Mouse (Mus musculus): ENCODE results near the gene Taar8c. TPM values are rescaled to one million over a fixed set of nuclear protein-coding genes. Genes with fewer than 3 reads are reported as not detected.

Taar8c gene
- total and polyA plus RNA-seq, 3 experiments, result not detected

GRCm38 (mm10) chr10:24142735-24143134 lies 41.0 kb upstream of the Taar8c start:
- DNase-seq (ENCODE audit: low read depth, low spot score), result peak; percentile 65
- H3K4me3 ChIP-seq (ENCODE audit: control insufficient read depth in 1 of 2, insufficient read depth in 1 of 2, low read depth in 2 of 2, low read length in 2 of 2), result no peak overlapping the region
- TF ChIP-seq RCOR1 (IDR thresholded peaks at IDR 0.05; ENCODE audit: low read depth, low read length), result peak; percentile 57; the same call in 1 of the 2 replicates
- TF ChIP-seq TAL1 (IDR thresholded peaks at IDR 0.05; ENCODE audit: low read length), result no peak
- no peak for TF ChIP-seq GATA1 (IDR thresholded peaks at IDR 0.05; ENCODE audit: low read depth, low read length)
- TF ChIP-seq MYC (IDR thresholded peaks at IDR 0.05; ENCODE audit: low read depth, low read length), result 0 out of 2 replicates have a peak, but pooled peaks have one; percentile 25
- no peak for TF ChIP-seq USF1 (IDR thresholded peaks at IDR 0.05; ENCODE audit: low read depth, low read length)
- no peak for TF ChIP-seq ZNF384 (IDR thresholded peaks at IDR 0.05; ENCODE audit: low read depth, low read length)
- no peak overlapping the region for H3K27ac ChIP-seq (ENCODE audit: control insufficient read depth, low read depth, low read length)
- peaks cover 0 to 1% of the 10 kb centered on the region in 2 experiments for H3K27me3 ChIP-seq (ENCODE audit: control insufficient read depth in 1 of 2, insufficient read depth in 2 of 2, low read length in 2 of 2)
- peaks cover 0 to 3% of the 10 kb centered on the region in 2 experiments; a peak in 2 of 4 replicates for H3K36me3 ChIP-seq (ENCODE audit: control insufficient read depth in 1 of 2, insufficient read depth in 2 of 2, low read length in 2 of 2)
- no peaks in the 10 kb centered on the region for H3K79me2 ChIP-seq (ENCODE audit: control insufficient read depth, insufficient read depth, low read length, poor library complexity)
- no peaks in the 10 kb centered on the region for H3K9me3 ChIP-seq (replicated peaks; ENCODE audit: insufficient read depth, low read length)
- H3K4me1 ChIP-seq (ENCODE audit: control insufficient read depth in 1 of 2, insufficient read depth in 2 of 2, low read length in 2 of 2), result peaks cover 0 to 2% of the 10 kb centered on the region in 2 experiments; a peak in 2 of 4 replicates
- H3K9ac ChIP-seq (ENCODE audit: control insufficient read depth, low read depth, low read length, poor library complexity, severe bottlenecking), result no peak overlapping the region

GRCm38 (mm10) chr10:24138623-24139261 lies 37.0 kb upstream of the Taar8c start:
- no peak overlapping the region for H3K9ac ChIP-seq (ENCODE audit: control insufficient read depth, low read depth, low read length, poor library complexity, severe bottlenecking)
- peaks cover 0 to 14% of the 10 kb centered on the region in 2 experiments; a peak in 2 of 4 replicates for H3K36me3 ChIP-seq (ENCODE audit: control insufficient read depth in 1 of 2, insufficient read depth in 2 of 2, low read length in 2 of 2)
- no peak overlapping the region for H3K4me3 ChIP-seq (ENCODE audit: control insufficient read depth in 1 of 2, insufficient read depth in 1 of 2, low read depth in 2 of 2, low read length in 2 of 2)
- no peak for TF ChIP-seq USF1 (IDR thresholded peaks at IDR 0.05; ENCODE audit: low read depth, low read length)
- TF ChIP-seq NRF1 (IDR thresholded peaks at IDR 0.05; ENCODE audit: insufficient read depth, low read depth, low read length, poor library complexity, severe bottlenecking), result no peak
- H3K9me3 ChIP-seq (replicated peaks; ENCODE audit: insufficient read depth, low read length), result no peaks in the 10 kb centered on the region
- H3K4me1 ChIP-seq (ENCODE audit: control insufficient read depth in 1 of 2, insufficient read depth in 2 of 2, low read length in 2 of 2), result peaks cover 6 to 12% of the 10 kb centered on the region in 2 experiments
- H3K79me2 ChIP-seq (ENCODE audit: control insufficient read depth, insufficient read depth, low read length, poor library complexity), result no peaks in the 10 kb centered on the region
- H3K27ac ChIP-seq (ENCODE audit: control insufficient read depth, low read depth, low read length), result no peak overlapping the region
- H3K27me3 ChIP-seq (ENCODE audit: control insufficient read depth in 1 of 2, insufficient read depth in 2 of 2, low read length in 2 of 2), result peaks cover 0 to 1% of the 10 kb centered on the region in 2 experiments
- DNase-seq (ENCODE audit: low read depth, low spot score), result no peak

GRCm38 (mm10) chr10:24134071-24134645 lies 32.4 kb upstream of the Taar8c start:
- TF ChIP-seq CHD1 (IDR thresholded peaks at IDR 0.05; ENCODE audit: low read depth, low read length) (no peak), ETS1 (IDR thresholded peaks at IDR 0.05; ENCODE audit: low read depth, low read length) (peak; percentile 45; the same call in 1 of the 2 replicates), RCOR1 (IDR thresholded peaks at IDR 0.05; ENCODE audit: low read depth, low read length) (0 out of 2 replicates have a peak, but pooled peaks have one; percentile 31), MAFK (IDR thresholded peaks at IDR 0.05; ENCODE audit: borderline replicate concordance, low read depth, low read length) (no peak), MYC (IDR thresholded peaks at IDR 0.05; ENCODE audit: low read depth, low read length) (no peak), ZNF384 (IDR thresholded peaks at IDR 0.05; ENCODE audit: low read depth, low read length) (0 out of 2 replicates have a peak, but pooled peaks have one; percentile 22), GATA1 (IDR thresholded peaks at IDR 0.05; ENCODE audit: low read depth, low read length) (peak; percentile 81), JUND (IDR thresholded peaks at IDR 0.05; ENCODE audit: low read depth, low read length) (no peak), MYB (IDR thresholded peaks at IDR 0.05; ENCODE audit: low read depth, low read length) (no peak), EP300 (IDR thresholded peaks at IDR 0.05; ENCODE audit: low read depth in 1 of 2, low read length in 2 of 2) (peak; percentile 65 to 69), MXI1 (IDR thresholded peaks at IDR 0.05; ENCODE audit: low read depth, low read length) (no peak), TAL1 (IDR thresholded peaks at IDR 0.05; ENCODE audit: low read length) (no peak), POLR2A (IDR thresholded peaks at IDR 0.05; ENCODE audit: control insufficient read depth in 1 of 2, insufficient read depth in 1 of 2, low read depth in 1 of 2, low read length in 2 of 2, poor library complexity in 1 of 2) (no peak), NELFE (IDR thresholded peaks at IDR 0.05; ENCODE audit: low read depth, low read length) (no peak), USF1 (IDR thresholded peaks at IDR 0.05; ENCODE audit: low read depth, low read length) (no peak), TCF12 (IDR thresholded peaks at IDR 0.05; ENCODE audit: low read depth, low read length) (peak; percentile 35; the same call in 1 of the 2 replicates), CHD2 (IDR thresholded peaks at IDR 0.05; ENCODE audit: low read length) (no peak), SIN3A (IDR thresholded peaks at IDR 0.05; ENCODE audit: low read length) (peak; percentile 23; the same call in 1 of the 2 replicates), POLR2AphosphoS2 (IDR thresholded peaks at IDR 0.05; ENCODE audit: low read length) (no peak), MAZ (IDR thresholded peaks at IDR 0.05; ENCODE audit: low read depth, low read length) (0 out of 2 replicates have a peak, but pooled peaks have one; percentile 12), GABPA (IDR thresholded peaks at IDR 0.05; ENCODE audit: low read depth, low read length) (no peak)
- Histone ChIP-seq H3K9me3 (replicated peaks; ENCODE audit: insufficient read depth, low read length) (no peaks in the 10 kb centered on the region), H3K4me1 (ENCODE audit: control insufficient read depth in 1 of 2, insufficient read depth in 2 of 2, low read length in 2 of 2) (peaks cover 6 to 15% of the 10 kb centered on the region in 2 experiments), H3K27me3 (ENCODE audit: control insufficient read depth in 1 of 2, insufficient read depth in 2 of 2, low read length in 2 of 2) (no peaks in the 10 kb centered on the region; a peak in 1 of 4 replicates), H3K27ac (ENCODE audit: control insufficient read depth, low read depth, low read length) (peak overlapping the region; percentile 95), H3K79me2 (ENCODE audit: control insufficient read depth, insufficient read depth, low read length, poor library complexity) (no peaks in the 10 kb centered on the region), H3K9ac (ENCODE audit: control insufficient read depth, low read depth, low read length, poor library complexity, severe bottlenecking) (peak overlapping the region; percentile 20; the same call in 1 of the 2 replicates), H3K4me3 (ENCODE audit: control insufficient read depth in 1 of 2, insufficient read depth in 1 of 2, low read depth in 2 of 2, low read length in 2 of 2) (0 out of 4 replicates have a peak overlapping the region, but pooled peaks of 1 of the 2 experiments have one; percentile 2), H3K36me3 (ENCODE audit: control insufficient read depth in 1 of 2, insufficient read depth in 2 of 2, low read length in 2 of 2) (peaks cover 0 to 23% of the 10 kb centered on the region in 2 experiments; a peak in 2 of 4 replicates)
- DNase-seq (ENCODE audit: low read depth, low spot score), result peak; percentile 67
